10 mouse cellular contexts compared by ENCODE assay signal in the genomic region with DNA sequence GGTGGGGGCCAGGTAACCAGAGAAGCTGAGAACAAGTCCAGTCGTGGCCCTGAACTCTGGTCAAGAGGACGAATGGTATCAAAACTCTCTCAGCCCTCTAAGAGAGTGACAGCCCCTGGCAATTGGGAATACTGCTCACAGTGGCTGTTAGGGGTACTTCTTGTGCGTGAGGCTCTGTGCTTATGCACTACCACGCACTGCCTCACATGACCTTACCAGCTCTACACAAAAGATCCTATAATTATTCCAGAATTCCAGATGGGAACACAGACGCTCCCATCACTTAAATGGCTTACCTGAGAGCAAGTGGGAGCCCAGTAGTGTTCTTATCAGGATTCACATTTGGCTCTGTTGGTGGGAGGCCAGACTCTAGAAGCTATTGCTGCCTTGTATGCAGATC. TPM values are rescaled to one million over a fixed set of nuclear protein-coding genes. Genes with fewer than 3 reads are reported as not detected.
DNase-seq lines count a peak whose midpoint lies in the region; ATAC-seq and TF ChIP-seq lines count a peak whose summit lies in the region.
"Had no signal": no experiment of that assay in that cellular context is flagged by ENCODE, and none has a peak within 500 bp of the region (broad histone marks: within the 10 kb centered on the region; RNA-seq: fewer than 3 reads in every experiment).

No protein-coding gene starts in this region.

- H3K27ac ChIP-seq in forebrain, embryonic 15.5 days (replicated peaks), result no peak overlapping the region; the same call in 1 of the 2 replicates
- no peak overlapping the region for H3K27ac ChIP-seq in forebrain, embryonic 12.5 days
- H3K27ac ChIP-seq in kidney, adult 2 months (ENCODE audit: insufficient read depth, low read depth, low read length), result peak overlapping the region; percentile 76; the same call in 1 of the 2 replicates
- no peak overlapping the region for H3K27ac ChIP-seq in kidney, embryonic 15.5 days
- no peak overlapping the region for H3K27ac ChIP-seq in CH12.LX (ENCODE audit: insufficient read depth, low read depth)
- no peak overlapping the region for H3K27ac ChIP-seq in forebrain, postnatal 0 days (ENCODE audit: low read depth, low read length)

- peak; percentile 64 for ATAC-seq in forebrain, embryonic 15.5 days (replicated peaks)
- ATAC-seq in forebrain, embryonic 12.5 days (ENCODE audit: low FRiP score), result no peak
- ATAC-seq in kidney, embryonic 15.5 days (replicated peaks; ENCODE audit: low FRiP score), result no peak
- ATAC-seq in forebrain, postnatal 0 days, result peak; percentile 75
- ATAC-seq in cerebellum, adult (ENCODE audit: insufficient number of reproducible peaks, low FRiP score, low TSS enrichment), result no peak

- no peak overlapping the region for H3K9ac ChIP-seq in forebrain, embryonic 15.5 days (replicated peaks)
- H3K9ac ChIP-seq in forebrain, embryonic 12.5 days, result no peak overlapping the region
- H3K9ac ChIP-seq in kidney, embryonic 15.5 days, result no peak overlapping the region
- no peak overlapping the region for H3K9ac ChIP-seq in CH12.LX (ENCODE audit: insufficient read depth, low read depth)
- no peak overlapping the region for H3K9ac ChIP-seq in forebrain, postnatal 0 days

- H3K4me1 ChIP-seq in forebrain, embryonic 15.5 days, result peaks cover 17% of the 10 kb centered on the region
- H3K4me1 ChIP-seq in forebrain, embryonic 12.5 days, result peaks cover 9% of the 10 kb centered on the region
- H3K4me1 ChIP-seq in kidney, adult 2 months (ENCODE audit: control insufficient read depth, insufficient read depth, low read length), result peaks cover 31% of the 10 kb centered on the region
- H3K4me1 ChIP-seq in kidney, embryonic 15.5 days, result peaks cover 16% of the 10 kb centered on the region
- no peaks in the 10 kb centered on the region for H3K4me1 ChIP-seq in CH12.LX (ENCODE audit: control insufficient read depth in 1 of 2, insufficient read depth in 2 of 2)
- H3K4me1 ChIP-seq in forebrain, postnatal 0 days (ENCODE audit: insufficient read depth), result peaks cover 13% of the 10 kb centered on the region; the same call in 1 of the 2 replicates

- no peaks in the 10 kb centered on the region for H3K36me3 ChIP-seq in forebrain, embryonic 15.5 days
- no peaks in the 10 kb centered on the region for H3K36me3 ChIP-seq in forebrain, embryonic 12.5 days (replicated peaks)
- H3K36me3 ChIP-seq in kidney, adult 2 months (ENCODE audit: control insufficient read depth, insufficient read depth, low read length), result no peaks in the 10 kb centered on the region
- no peaks in the 10 kb centered on the region for H3K36me3 ChIP-seq in kidney, embryonic 15.5 days
- H3K36me3 ChIP-seq in CH12.LX (replicated peaks in 1 of 2; ENCODE audit: control insufficient read depth in 1 of 2, insufficient read depth in 1 of 2, low read length in 1 of 2), result no peaks in the 10 kb centered on the region
- H3K36me3 ChIP-seq in forebrain, postnatal 0 days (ENCODE audit: insufficient read depth), result no peaks in the 10 kb centered on the region

- DNase-seq in kidney, adult 2 months, result no peak
- DNase-seq in CH12.LX (ENCODE audit: extremely low read depth), result peak; percentile 6
- DNase-seq in forebrain, postnatal 0 days, result no peak
- no peak for DNase-seq in embryo, embryonic 10.5 days (ENCODE audit: low spot score)
- DNase-seq: gastrocnemius, postnatal 25 days; right cerebral cortex, postnatal 4 days had no signal

- no peaks in the 10 kb centered on the region for H3K27me3 ChIP-seq in forebrain, embryonic 15.5 days
- peaks cover 18% of the 10 kb centered on the region for H3K27me3 ChIP-seq in forebrain, embryonic 12.5 days
- no peaks in the 10 kb centered on the region for H3K27me3 ChIP-seq in kidney, adult 2 months (replicated peaks; ENCODE audit: control insufficient read depth, insufficient read depth, low read length)
- H3K27me3 ChIP-seq in kidney, embryonic 15.5 days, result 0 out of 2 replicates have a peak, but pooled peaks cover 5% of the 10 kb centered on the region
- no peaks in the 10 kb centered on the region for H3K27me3 ChIP-seq in CH12.LX (replicated peaks)
- no peaks in the 10 kb centered on the region for H3K27me3 ChIP-seq in forebrain, postnatal 0 days (ENCODE audit: insufficient read depth, low read length)

- no peak overlapping the region for H3K4me3 ChIP-seq in forebrain, embryonic 15.5 days
- no peak overlapping the region for H3K4me3 ChIP-seq in forebrain, embryonic 12.5 days (replicated peaks)
- H3K4me3 ChIP-seq in kidney, adult 2 months (ENCODE audit: insufficient read depth, low read depth, low read length), result no peak overlapping the region
- H3K4me3 ChIP-seq in kidney, embryonic 15.5 days (replicated peaks), result no peak overlapping the region
- no peak overlapping the region for H3K4me3 ChIP-seq in CH12.LX (replicated peaks in 1 of 3; ENCODE audit: low read depth in 2 of 3, low read length in 2 of 3, poor library complexity in 1 of 3)
- no peak overlapping the region for H3K4me3 ChIP-seq in forebrain, postnatal 0 days (ENCODE audit: low read depth, low read length)

- no peak for TF ChIP-seq RAD21 in CH12.LX (IDR thresholded peaks at IDR 0.05; ENCODE audit: low read depth, low read length)

- H3K9me3 ChIP-seq in forebrain, embryonic 15.5 days, result no peaks in the 10 kb centered on the region
- H3K9me3 ChIP-seq in forebrain, embryonic 12.5 days, result no peaks in the 10 kb centered on the region
- no peaks in the 10 kb centered on the region for H3K9me3 ChIP-seq in kidney, embryonic 15.5 days (replicated peaks)
- H3K9me3 ChIP-seq in CH12.LX (replicated peaks; ENCODE audit: low read length), result no peaks in the 10 kb centered on the region
- no peaks in the 10 kb centered on the region for H3K9me3 ChIP-seq in forebrain, postnatal 0 days (ENCODE audit: low read length)

- in situ Hi-C loops in CH12.LX (cut with MboI; ENCODE audit: low pct_ligation_motif_present, low pct_unique_long_range_greater_than_20kb, low sequenced_read_pairs), result no loop called here

- 46% methylated on average over 5 of the region's 5 CpGs for WGBS in forebrain, embryonic 15.5 days
- WGBS in forebrain, embryonic 12.5 days, result 49% methylated on average over 5 of the region's 5 CpGs
- 61% methylated on average over 5 of the region's 5 CpGs for WGBS in kidney, adult 2 months
- 63% methylated on average over 5 of the region's 5 CpGs for WGBS in kidney, embryonic 15.5 days
- 55% methylated on average over 5 of the region's 5 CpGs for WGBS in forebrain, postnatal 0 days

- dilution Hi-C loops in CH12.LX (cut with MboI; ENCODE audit: extremely low pct_ligation_motif_present, extremely low pct_unique_long_range_greater_than_20kb, low sequenced_read_pairs), result no loop called here

- no peak for TF ChIP-seq POLR2A in kidney, adult 2 months (IDR thresholded peaks at IDR 0.05; ENCODE audit: low read depth, low read length)
- TF ChIP-seq POLR2A in CH12.LX (IDR thresholded peaks at IDR 0.05; ENCODE audit: low read depth, low read length), result no peak

- H3K4me2 ChIP-seq in forebrain, embryonic 15.5 days (replicated peaks), result no peak overlapping the region
- no peak overlapping the region for H3K4me2 ChIP-seq in forebrain, embryonic 12.5 days
- H3K4me2 ChIP-seq in kidney, embryonic 15.5 days, result no peak overlapping the region
- H3K4me2 ChIP-seq in CH12.LX (ENCODE audit: insufficient read depth, low read depth, poor library complexity, severe bottlenecking), result no peak overlapping the region
- no peak overlapping the region for H3K4me2 ChIP-seq in forebrain, postnatal 0 days (ENCODE audit: low read depth)

- no peaks in the 10 kb centered on the region for H3K79me2 ChIP-seq in CH12.LX (replicated peaks; ENCODE audit: control insufficient read depth, extremely low read depth, insufficient read depth, poor library complexity, severe bottlenecking)

- TF ChIP-seq EP300 in CH12.LX (IDR thresholded peaks at IDR 0.05; ENCODE audit: low read length), result no peak

- TF ChIP-seq CTCF in kidney, adult 2 months (conservative IDR thresholded peaks at IDR 0.05; ENCODE audit: insufficient read depth, insufficient read length, low read depth, low read length), result peak; percentile 34; the same call in 1 of the 2 replicates
- peak in 1 of 2 experiments; percentile 13; a peak in 1 of 4 replicates for TF ChIP-seq CTCF in CH12.LX (conservative IDR thresholded peaks at IDR 0.05 in 1 of 2, IDR thresholded peaks at IDR 0.05 in 1 of 2; ENCODE audit: low read depth in 2 of 2, low read length in 2 of 2)
- peak; percentile 63 for TF ChIP-seq CTCF in forebrain, postnatal 0 days (IDR thresholded peaks at IDR 0.05; ENCODE audit: low read depth)

TF ChIP-seq in CH12.LX, 34 proteins besides CTCF, POLR2A, EP300 and RAD21:
- no peak for TF ChIP-seq ZC3H11A (IDR thresholded peaks at IDR 0.05; ENCODE audit: low read depth, low read length)
- no peak for TF ChIP-seq PAX5 (IDR thresholded peaks at IDR 0.05; ENCODE audit: low read length)
- no peak for TF ChIP-seq CHD2 (IDR thresholded peaks at IDR 0.05; ENCODE audit: low read length)
- TF ChIP-seq BHLHE40 (IDR thresholded peaks at IDR 0.05; ENCODE audit: low read depth, low read length), result no peak
- TF ChIP-seq E2F4 (IDR thresholded peaks at IDR 0.05; ENCODE audit: insufficient replicate concordance, low read depth, low read length), result no peak
- TF ChIP-seq KAT2A (IDR thresholded peaks at IDR 0.05; ENCODE audit: insufficient replicate concordance, low read length), result no peak
- no peak for TF ChIP-seq RCOR1 (conservative IDR thresholded peaks at IDR 0.05; ENCODE audit: low read depth, low read length)
- TF ChIP-seq TBP (conservative IDR thresholded peaks at IDR 0.05; ENCODE audit: low read depth, low read length), result no peak
- no peak for TF ChIP-seq MEF2A (IDR thresholded peaks at IDR 0.05; ENCODE audit: borderline replicate concordance, low read depth, low read length)
- TF ChIP-seq HCFC1 (IDR thresholded peaks at IDR 0.05; ENCODE audit: low read depth, low read length), result no peak
- no peak for TF ChIP-seq MYC (IDR thresholded peaks at IDR 0.05; ENCODE audit: low read depth, low read length)
- TF ChIP-seq MAZ (IDR thresholded peaks at IDR 0.05; ENCODE audit: low read depth, low read length), result no peak
- no peak for TF ChIP-seq ETS1 (conservative IDR thresholded peaks at IDR 0.05; ENCODE audit: low read depth, low read length)
- TF ChIP-seq JUN (IDR thresholded peaks at IDR 0.05; ENCODE audit: insufficient read depth, low read depth, low read length), result no peak

RNA-seq across cellular contexts. Expression of a gene that starts 9.6 kb away (rescaled TPM):
- polyA plus RNA-seq in forebrain, embryonic 15.5 days (2015; fragmentation: Nextera tagmentation; extraction: Ambion mirVana), result 4.2 TPM in 2 replicates
- 2.2 and 3.3 TPM in 2 replicates for polyA plus RNA-seq in forebrain, embryonic 12.5 days (2016; fragmentation: Nextera tagmentation; extraction: Ambion mirVana)
- 36.5 and 39.7 TPM in 2 replicates for polyA plus RNA-seq in kidney, adult 2 months (2012; rRNA removed)
- polyA plus RNA-seq in kidney, embryonic 15.5 days (2015; fragmentation: Nextera tagmentation; extraction: Ambion mirVana), result 1.9 and 2.9 TPM in 2 replicates
- 0.04 TPM in 1 of 2 replicates, not detected in the other for total RNA-seq in CH12.LX (2012; rRNA removed)
- 0.05 and 0.08 TPM in 2 replicates for total RNA-seq in CH12.LX (2014; rRNA removed)
- polyA plus RNA-seq in CH12.LX (2012; ENCODE audit: insufficient read length, low read depth), result 0.22 and 0.36 TPM in 2 replicates
- total RNA-seq in forebrain, postnatal 0 days (2014; rRNA removed), result 5.7 and 6.8 TPM in 2 replicates
- polyA plus RNA-seq in forebrain, postnatal 0 days (2015; fragmentation: Nextera tagmentation; extraction: Ambion mirVana), result 5.5 and 9.7 TPM in 2 replicates

Comparison
In these comparisons a context has a peak if more than half of its experiments do, and no peak if none do; other contexts are left out.
1. ATAC-seq: peak in forebrain, embryonic 15.5 days (single experiment) and forebrain, postnatal 0 days (single experiment); none in forebrain, embryonic 12.5 days (single experiment), kidney, embryonic 15.5 days (single experiment) and cerebellum, adult (single experiment).